Mouse (Mus musculus) forebrain, embryonic 11.5 days (tissue): Measurements from ENCODE around the gene Tmem136. TPM values are rescaled to one million over a fixed set of nuclear protein-coding genes. Genes with fewer than 3 reads are reported as not detected.

ENCODE experiments used
- ATAC-seq: fragments of 200-750 bp; cut with Nextera tagmentation; replicated peaks from 2 replicates; pipeline ENCODE4 v1.8.0; 2017; ENCODE audit warnings: moderate TSS enrichment; ENCODE audit not compliant: low FRiP score
- DNase-seq: peaks from one replicate; pipeline ENCODE4 v3.0.0-alpha.2; 2017; ENCODE audit warnings: low spot score
- H3K27ac ChIP-seq: fragments of 300-500 bp; sonication (generic); 2 replicates; pipeline ENCODE4 v1.5.1; 2014; ENCODE audit warnings: low read depth, low read length
- H3K27me3 ChIP-seq: fragments of 300-500 bp; sonication (generic); 2 replicates; pipeline ENCODE4 v1.6.1; 2014; ENCODE audit warnings: mild to moderate bottlenecking, low read length, mixed read lengths; ENCODE audit not compliant: control insufficient read depth, insufficient read depth
- H3K36me3 ChIP-seq: fragments of 300-500 bp; sonication (generic); 2 replicates; pipeline ENCODE4 v1.6.1; 2014; ENCODE audit warnings: mild to moderate bottlenecking, low read length, moderate library complexity, mixed read lengths; ENCODE audit not compliant: control insufficient read depth, insufficient read depth
- H3K4me1 ChIP-seq: fragments of 300-500 bp; sonication (generic); replicated peaks from 2 replicates; pipeline ENCODE4 v1.6.1; 2014; ENCODE audit warnings: low read length, mixed read lengths; ENCODE audit not compliant: control insufficient read depth, insufficient read depth
- H3K4me2 ChIP-seq: fragments of 300-500 bp; sonication (generic); 2 replicates; pipeline ENCODE4 v1.6.1; 2014; ENCODE audit warnings: low read depth, mild to moderate bottlenecking, low read length, moderate library complexity, mixed read lengths; ENCODE audit not compliant: severe bottlenecking
- H3K4me3 ChIP-seq: fragments of 300-500 bp; sonication (generic); 2 replicates; pipeline ENCODE4 v1.5.1; 2014; ENCODE audit warnings: low read depth, low read length
- H3K9ac ChIP-seq: fragments of 300-500 bp; sonication (generic); 2 replicates; pipeline ENCODE4 v1.6.1; 2014; ENCODE audit warnings: low read length
- H3K9me3 ChIP-seq: fragments of 300-500 bp; sonication (generic); 2 replicates; pipeline ENCODE4 v1.6.1; 2016; ENCODE audit warnings: low read length, mixed read lengths; ENCODE audit not compliant: control insufficient read depth
- WGBS: fragments of 180-500 bp; shearing (Covaris S2); extraction: QIAGEN DNeasy Blood & Tissue Kit; methylation state at CpG from one replicate; pipeline ENCODE4 v1.1.7; 2014; 5-methylcytosine and 5-hydroxymethylcytosine counted together
- polyA plus RNA-seq: library from polyadenylated mRNA; unstranded; fragments of >200 nt; fragmentation: Nextera tagmentation; extraction: Ambion mirVana; gene quantifications from 2 replicates; pipeline ENCODE4 v1.2.1, GENCODE M21; 2014

Tmem136 gene
- polyA plus RNA-seq, 1 experiment from 2014 or later: 13.5 TPM

- peaks cover 6% of the 10 kb centered on the region for H3K4me1 ChIP-seq
- H3K9ac ChIP-seq: peak overlapping the region; percentile 88
- H3K9me3 ChIP-seq: no peaks in the 10 kb centered on the region
- H3K27ac ChIP-seq: no peak overlapping the region
- 12% methylated on average over 12 of the region's 12 CpGs for WGBS
- DNase-seq (peak; percentile 35), ATAC-seq (no peak)
- H3K4me3 ChIP-seq: peak overlapping the region; percentile 76
- no peaks in the 10 kb centered on the region for H3K27me3 ChIP-seq
- peak overlapping the region; percentile 81 for H3K4me2 ChIP-seq
- H3K36me3 ChIP-seq: no peaks in the 10 kb centered on the region; the same call in 1 of the 2 replicates
Observed at GRCm38 (mm10) chr9:43115431-43116133, 788 bp downstream of the Tmem136 start.

GRCm38 (mm10) chr9:43114833-43115232 lies 1.5 kb downstream of the Tmem136 start:
- no peaks in the 10 kb centered on the region; the same call in 1 of the 2 replicates for H3K36me3 ChIP-seq
- H3K27ac ChIP-seq: no peak overlapping the region
- H3K9me3 ChIP-seq: no peaks in the 10 kb centered on the region
- H3K9ac ChIP-seq: no peak overlapping the region
- H3K4me2 ChIP-seq: no peak overlapping the region
- H3K27me3 ChIP-seq: no peaks in the 10 kb centered on the region
- no peak overlapping the region for H3K4me3 ChIP-seq
- no peak for DNase-seq
- ATAC-seq: no peak
- WGBS: 94% methylated on average over 4 of the region's 4 CpGs
- peaks cover 6% of the 10 kb centered on the region for H3K4me1 ChIP-seq

DNA sequence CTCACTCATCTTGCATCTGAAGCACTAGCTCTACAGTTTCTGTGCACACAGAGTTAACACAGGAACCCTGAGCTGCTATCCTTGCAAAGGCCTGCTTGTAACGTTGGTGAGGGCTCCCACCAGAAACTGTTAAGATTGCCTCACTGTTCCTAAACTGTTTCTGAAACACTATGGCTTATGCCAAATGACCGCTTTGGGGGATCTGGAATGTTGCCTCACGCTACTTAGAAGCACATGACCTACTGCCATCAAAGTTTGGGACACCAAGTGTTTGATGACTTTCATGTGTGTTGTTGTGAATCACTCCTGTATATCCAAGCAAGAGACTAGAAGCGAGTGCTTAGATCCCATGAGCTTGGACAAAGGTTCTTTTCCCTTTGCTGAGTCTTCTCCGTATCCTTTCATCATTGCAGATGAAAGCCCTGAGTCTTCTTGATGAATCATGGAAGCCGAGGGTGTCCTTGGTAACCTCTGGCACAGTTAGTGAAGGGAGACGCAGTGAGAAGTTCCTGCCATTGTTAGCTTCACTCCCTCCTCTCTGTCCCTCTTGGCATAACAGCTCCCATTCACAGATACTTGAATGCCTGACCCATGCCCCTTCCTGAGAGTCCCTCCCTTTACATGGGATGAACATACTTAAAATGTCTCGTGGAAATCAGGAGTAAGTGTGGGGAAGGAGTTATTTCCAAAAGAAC lies 5.9 kb downstream of the Tmem136 start:
- no peak for DNase-seq
- Histone ChIP-seq H3K9ac (no peak overlapping the region), H3K27me3 (no peaks in the 10 kb centered on the region)

DNA sequence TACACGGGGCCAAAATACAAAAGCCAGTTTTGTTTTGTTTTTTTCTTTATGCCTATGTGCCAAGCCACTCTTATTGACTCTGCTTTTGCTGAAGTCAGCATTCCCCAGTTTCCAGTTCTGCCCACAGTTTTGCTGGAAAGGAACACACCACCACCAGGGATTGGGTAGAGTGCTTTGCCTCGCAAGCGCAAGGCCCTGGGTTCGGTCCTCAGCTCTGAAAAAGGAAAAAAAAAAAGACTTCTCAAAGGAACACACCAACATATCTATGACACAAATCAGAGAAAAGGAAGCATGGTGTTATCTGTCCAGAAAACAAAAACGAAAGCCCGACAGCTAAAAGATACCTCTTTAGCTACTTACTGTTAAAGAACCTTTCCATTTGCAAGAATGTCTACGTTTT lies 7.2 kb downstream of the Tmem136 start:
- no peak overlapping the region for H3K27ac ChIP-seq
- H3K9ac ChIP-seq: no peak overlapping the region
- H3K4me3 ChIP-seq: no peak overlapping the region
- H3K4me1 ChIP-seq: no peaks in the 10 kb centered on the region; the same call in 1 of the 2 replicates
- H3K9me3 ChIP-seq: no peaks in the 10 kb centered on the region
- H3K36me3 ChIP-seq: no peaks in the 10 kb centered on the region; the same call in 1 of the 2 replicates
- no peak for ATAC-seq
- no peak for DNase-seq
- 89% methylated on average over 7 of the region's 7 CpGs for WGBS
- no peaks in the 10 kb centered on the region for H3K27me3 ChIP-seq
- no peak overlapping the region for H3K4me2 ChIP-seq

More for the DNA sequence above, 5.9 kb downstream of the Tmem136 start:
- Histone ChIP-seq H3K36me3 (no peaks in the 10 kb centered on the region; the same call in 1 of the 2 replicates), H3K9me3 (no peaks in the 10 kb centered on the region), H3K4me3 (no peak overlapping the region), H3K4me1 (peaks cover 1% of the 10 kb centered on the region), H3K4me2 (no peak overlapping the region), H3K27ac (no peak overlapping the region)
- ATAC-seq: no peak
- WGBS: 89% methylated on average over 8 of the region's 8 CpGs

DNA sequence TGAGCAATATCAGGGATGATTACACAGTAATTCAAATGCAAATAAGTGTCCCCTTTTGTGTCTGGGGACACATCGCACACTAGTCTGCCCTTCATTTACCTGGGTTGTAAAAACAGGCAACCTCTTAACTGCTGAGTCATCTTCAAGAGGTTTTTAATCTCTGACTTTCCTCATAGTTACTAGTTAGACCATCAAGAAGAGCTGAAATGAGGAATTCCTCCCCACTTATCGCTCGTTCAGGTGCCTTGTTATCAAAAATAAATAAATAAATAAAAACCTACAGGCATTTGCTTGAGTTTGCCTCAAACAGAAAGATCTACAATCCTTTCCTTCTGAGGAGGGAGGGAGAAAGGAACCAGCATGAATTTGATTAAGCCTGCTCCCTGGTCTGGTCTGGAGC lies 7.6 kb downstream of the Tmem136 start:
- no peak for DNase-seq
- Histone ChIP-seq H3K27me3 (no peaks in the 10 kb centered on the region), H3K9ac (no peak overlapping the region), H3K4me3 (no peak overlapping the region), H3K4me1 (no peaks in the 10 kb centered on the region; the same call in 1 of the 2 replicates), H3K36me3 (no peaks in the 10 kb centered on the region; the same call in 1 of the 2 replicates), H3K27ac (no peak overlapping the region), H3K4me2 (no peak overlapping the region), H3K9me3 (no peaks in the 10 kb centered on the region)
- no peak for ATAC-seq
- 92% methylated on average over 3 of the region's 3 CpGs for WGBS

GRCm38 (mm10) chr9:43108081-43108480 lies 8.3 kb downstream of the Tmem136 start:
- H3K27me3 ChIP-seq: no peaks in the 10 kb centered on the region
- no peak overlapping the region for H3K9ac ChIP-seq

DNA sequence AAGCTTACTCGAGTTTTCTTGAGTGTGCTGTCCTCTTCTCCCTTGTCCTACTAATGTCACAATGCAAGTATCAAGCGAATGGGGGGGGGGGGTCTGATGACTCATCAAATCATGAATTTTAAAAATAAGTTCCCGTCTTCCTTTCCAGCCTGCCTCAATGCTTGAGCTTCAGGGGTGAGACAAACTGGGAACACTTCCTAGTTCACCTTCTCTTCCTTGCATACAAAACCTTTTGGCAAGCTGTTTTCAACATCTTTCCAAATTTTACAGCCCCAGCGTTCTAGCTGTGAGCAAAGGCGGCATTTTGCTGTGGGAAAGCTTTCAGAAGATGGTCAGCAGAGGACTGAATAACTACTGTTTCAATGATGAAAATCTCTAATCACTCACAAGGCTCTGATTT lies 8.8 kb downstream of the Tmem136 start:
- H3K4me3 ChIP-seq: no peak overlapping the region
- H3K9ac ChIP-seq: no peak overlapping the region
- WGBS: 70% methylated on average over 5 of the region's 5 CpGs
- no peak for DNase-seq
- no peaks in the 10 kb centered on the region for H3K27me3 ChIP-seq
- no peak for ATAC-seq
- no peak overlapping the region for H3K4me2 ChIP-seq
- H3K36me3 ChIP-seq: no peaks in the 10 kb centered on the region; the same call in 1 of the 2 replicates
- H3K4me1 ChIP-seq: no peaks in the 10 kb centered on the region; the same call in 1 of the 2 replicates
- no peak overlapping the region for H3K27ac ChIP-seq
- no peaks in the 10 kb centered on the region for H3K9me3 ChIP-seq

More at GRCm38 (mm10) chr9:43108081-43108480, 8.3 kb downstream of the Tmem136 start:
- no peak overlapping the region for H3K27ac ChIP-seq
- no peak overlapping the region for H3K4me2 ChIP-seq
- ATAC-seq (no peak), DNase-seq (no peak)
- H3K36me3 ChIP-seq: no peaks in the 10 kb centered on the region; the same call in 1 of the 2 replicates
- H3K4me1 ChIP-seq: no peaks in the 10 kb centered on the region; the same call in 1 of the 2 replicates
- WGBS: 88% methylated on average over 1 of the region's 1 CpGs
- H3K9me3 ChIP-seq: no peaks in the 10 kb centered on the region
- H3K4me3 ChIP-seq: no peak overlapping the region

DNA sequence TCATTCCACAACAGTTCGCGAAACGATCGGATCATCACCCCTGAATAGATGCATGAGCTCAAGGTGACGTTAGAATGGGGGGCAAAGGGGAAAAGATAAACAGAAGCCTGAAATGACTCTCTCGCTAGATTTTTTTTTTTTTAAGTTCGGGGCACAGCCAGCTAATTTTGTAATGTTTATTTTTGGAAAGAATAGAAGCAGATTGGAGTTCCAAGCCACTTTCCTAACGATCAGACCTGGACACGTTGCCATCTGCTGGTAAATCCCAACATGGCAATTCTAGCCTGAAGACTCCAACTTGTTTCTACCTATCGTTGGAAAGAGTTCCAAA lies 9.2 kb downstream of the Tmem136 start, which contains the start of gene Arhgef12:
TSS of gene Arhgef12 (minus strand) at position 53 of the 331 bp plus-strand sequence.
- no peak for DNase-seq
- Histone ChIP-seq H3K27me3 (no peaks in the 10 kb centered on the region), H3K4me3 (peak within 1 kb of the TSS; percentile 89), H3K4me1 (no peaks in the 10 kb centered on the region; the same call in 1 of the 2 replicates), H3K9me3 (no peaks in the 10 kb centered on the region), H3K27ac (peak within 1 kb of the TSS; percentile 73; the same call in 1 of the 2 replicates), H3K4me2 (peak within 1 kb of the TSS; percentile 61), H3K9ac (peak within 1 kb of the TSS; percentile 91), H3K36me3 (no peaks in the 10 kb centered on the region; the same call in 1 of the 2 replicates)
- no peak for ATAC-seq
- 48% methylated on average over 10 of the region's 10 CpGs for WGBS
